In the genomic region with DNA sequence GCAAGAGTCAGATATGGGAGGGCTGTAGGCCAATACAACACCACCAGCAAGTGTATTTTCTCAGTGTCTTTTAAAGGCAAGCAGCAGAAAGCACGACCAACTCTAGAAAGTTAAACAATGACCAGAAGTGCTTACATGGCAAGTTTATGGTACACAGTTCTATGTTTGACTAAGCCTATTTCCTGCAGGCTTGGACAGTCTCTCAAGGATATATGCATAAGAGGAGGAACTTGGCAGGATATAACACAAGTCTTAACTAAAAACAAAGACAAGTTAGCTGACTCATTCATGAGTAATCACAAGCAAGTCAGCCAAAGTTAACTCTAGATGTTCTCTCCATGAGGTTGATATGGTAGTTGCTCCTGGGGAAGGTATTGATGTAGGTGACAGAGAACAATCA, we compare ENCODE assay signal across 22 mouse cellular contexts.
DNase-seq lines count a peak whose midpoint lies in the region; ATAC-seq lines count a peak whose summit lies in the region.
"Had no signal": no experiment of that assay in that cellular context is flagged by ENCODE, and none has a peak within 500 bp of the region (broad histone marks: within the 10 kb centered on the region; RNA-seq: fewer than 3 reads in every experiment).

No protein-coding gene starts in this region.

- no peaks in the 10 kb centered on the region for H3K4me1 ChIP-seq in hindbrain, embryonic 13.5 days (replicated peaks)
- no peaks in the 10 kb centered on the region for H3K4me1 ChIP-seq in forebrain, embryonic 13.5 days
- H3K4me1 ChIP-seq: embryonic facial prominence, embryonic 10.5 days; forebrain, embryonic 12.5 days; heart, embryonic 10.5 days; hindbrain, embryonic 10.5 days; kidney, embryonic 15.5 days; midbrain, embryonic 10.5 days had no signal

- no peaks in the 10 kb centered on the region for H3K27me3 ChIP-seq in hindbrain, embryonic 13.5 days
- H3K27me3 ChIP-seq in forebrain, embryonic 13.5 days, result no peaks in the 10 kb centered on the region
- H3K27me3 ChIP-seq: forebrain, embryonic 12.5 days; kidney, embryonic 15.5 days had no signal

- 79% methylated on average over 1 of the region's 1 CpGs for WGBS in hindbrain, embryonic 13.5 days
- 73% methylated on average over 1 of the region's 1 CpGs for WGBS in forebrain, embryonic 13.5 days

- no peak overlapping the region for H3K4me3 ChIP-seq in hindbrain, embryonic 13.5 days
- no peak overlapping the region for H3K4me3 ChIP-seq in forebrain, embryonic 13.5 days
- H3K4me3 ChIP-seq: embryonic facial prominence, embryonic 10.5 days; forebrain, embryonic 12.5 days; heart, embryonic 10.5 days; hindbrain, embryonic 10.5 days; kidney, embryonic 15.5 days; midbrain, embryonic 10.5 days had no signal

- no peak for ATAC-seq in hindbrain, embryonic 13.5 days (ENCODE audit: low FRiP score)
- ATAC-seq in forebrain, embryonic 13.5 days, result no peak

- DNase-seq in kidney, adult 9 months, result peak; percentile 3
- no peak for DNase-seq in kidney, postnatal 25 days
- peak; percentile 34 for DNase-seq in lung, postnatal 25 days (ENCODE audit: low spot score)
- DNase-seq in lung, postnatal 4 days, result no peak
- DNase-seq in fat pad, adult 2 months (ENCODE audit: extremely low read depth, low read depth, low spot score), result peak; percentile 31
- DNase-seq in yolk sac, embryonic 10.5 days (ENCODE audit: low spot score), result peak; percentile 33
- DNase-seq: adrenal gland, postnatal 25 days; cerebellum, adult 18-20 months; gastrocnemius, postnatal 36 days; layer of hippocampus, adult 9-11 months; retina, postnatal 1 day; thymus, postnatal 25 days had no signal

- no peak overlapping the region for H3K27ac ChIP-seq in hindbrain, embryonic 13.5 days
- H3K27ac ChIP-seq in forebrain, embryonic 13.5 days, result no peak overlapping the region
- H3K27ac ChIP-seq: embryonic facial prominence, embryonic 10.5 days; forebrain, embryonic 12.5 days; heart, embryonic 10.5 days; hindbrain, embryonic 10.5 days; kidney, embryonic 15.5 days; macrophage; midbrain, embryonic 10.5 days had no signal

- no peaks in the 10 kb centered on the region for H3K36me3 ChIP-seq in hindbrain, embryonic 13.5 days
- no peaks in the 10 kb centered on the region for H3K36me3 ChIP-seq in forebrain, embryonic 13.5 days (ENCODE audit: poor library complexity, severe bottlenecking)
- H3K36me3 ChIP-seq: embryonic facial prominence, embryonic 10.5 days; forebrain, embryonic 12.5 days; heart, embryonic 10.5 days; hindbrain, embryonic 10.5 days; kidney, embryonic 15.5 days; midbrain, embryonic 10.5 days had no signal

- H3K9ac ChIP-seq in hindbrain, embryonic 13.5 days, result no peak overlapping the region
- H3K9ac ChIP-seq in forebrain, embryonic 13.5 days, result no peak overlapping the region
- H3K9ac ChIP-seq: forebrain, embryonic 12.5 days; kidney, embryonic 15.5 days had no signal

- H3K4me2 ChIP-seq in hindbrain, embryonic 13.5 days, result no peak overlapping the region
- no peak overlapping the region for H3K4me2 ChIP-seq in forebrain, embryonic 13.5 days
- H3K4me2 ChIP-seq: forebrain, embryonic 12.5 days; kidney, embryonic 15.5 days; liver, embryonic 11.5 days had no signal

- no peaks in the 10 kb centered on the region for H3K9me3 ChIP-seq in hindbrain, embryonic 13.5 days
- H3K9me3 ChIP-seq in forebrain, embryonic 13.5 days (replicated peaks), result no peaks in the 10 kb centered on the region
- H3K9me3 ChIP-seq: embryonic facial prominence, embryonic 10.5 days; forebrain, embryonic 12.5 days; heart, embryonic 10.5 days; hindbrain, embryonic 10.5 days; kidney, embryonic 15.5 days; midbrain, embryonic 10.5 days had no signal

Comparison
In these comparisons a context has a peak if more than half of its experiments do, and no peak if none do; other contexts are left out.
1. DNase-seq: peak in kidney, adult 9 months (single experiment), lung, postnatal 25 days (single experiment), fat pad, adult 2 months (single experiment) and yolk sac, embryonic 10.5 days (single experiment); none in kidney, postnatal 25 days (0 of 2) and lung, postnatal 4 days (0 of 2).